Mouse (Mus musculus) CH12.LX (cell line): Measurements from ENCODE around the gene Pdcd10. TPM values are rescaled to one million over a fixed set of nuclear protein-coding genes. Genes with fewer than 3 reads are reported as not detected.

Source experiments
- DNase-seq: peaks from one replicate; pipeline ENCODE4 v3.0.0-alpha.2; 2013; ENCODE audit errors: extremely low read depth
- H3K27ac ChIP-seq: 2 replicates; pipeline ENCODE4 v1.5.1; 2012; ENCODE audit warnings: low read depth, mild to moderate bottlenecking, control low read depth, moderate library complexity; ENCODE audit not compliant: insufficient read depth
- H3K27me3 ChIP-seq: replicated peaks from 2 replicates; pipeline ENCODE3; 2012; ENCODE audit warnings: inconsistent platforms
- H3K36me3 ChIP-seq, 2 experiments: replicated peaks in 1 of 2; 2 replicates each; pipeline versions ENCODE3 to v1.6.1; 2012; ENCODE audit warnings: inconsistent platforms in 1 of 2, low read length in 1 of 2, mild to moderate bottlenecking in 1 of 2, mixed read lengths in 1 of 2, moderate library complexity in 1 of 2; ENCODE audit not compliant: control insufficient read depth in 1 of 2, insufficient read depth in 1 of 2
- H3K4me1 ChIP-seq, 2 experiments: 2 replicates each; pipeline ENCODE4 v1.6.1; 2012; ENCODE audit warnings: inconsistent platforms in 1 of 2, moderate library complexity in 1 of 2; ENCODE audit not compliant: insufficient read depth in 2 of 2, control insufficient read depth in 1 of 2
- H3K4me2 ChIP-seq: 2 replicates; pipeline ENCODE4 v1.6.1; 2012; ENCODE audit warnings: low read depth, mild to moderate bottlenecking, control low read depth; ENCODE audit not compliant: poor library complexity, insufficient read depth, severe bottlenecking
- H3K4me3 ChIP-seq, 3 experiments: fragments of 150-350 bp in 1 of 3; sonication (generic) in 1 of 3; replicated peaks in 1 of 3; 2 replicates each; pipeline versions ENCODE3 to v1.5.1; 2011 to 2012; ENCODE audit warnings: low read depth in 2 of 3, low read length in 2 of 3, mild to moderate bottlenecking in 2 of 3, moderate library complexity in 2 of 3, control low read depth in 1 of 3, improper control_type of control experiment in 1 of 3, inconsistent platforms in 1 of 3, mixed read lengths in 1 of 3; ENCODE audit not compliant: poor library complexity in 1 of 3
- H3K79me2 ChIP-seq: replicated peaks from 2 replicates; pipeline ENCODE4 v1.6.1; 2012; ENCODE audit warnings: mild to moderate bottlenecking, moderate library complexity; ENCODE audit not compliant: control insufficient read depth, poor library complexity, insufficient read depth, severe bottlenecking; ENCODE audit errors: extremely low read depth
- H3K9ac ChIP-seq: 2 replicates; pipeline ENCODE4 v1.6.1; 2012; ENCODE audit warnings: low read depth, mild to moderate bottlenecking, control low read depth, moderate library complexity; ENCODE audit not compliant: insufficient read depth
- H3K9me3 ChIP-seq: replicated peaks from 2 replicates; pipeline ENCODE3; 2012; ENCODE audit warnings: low read length, inconsistent platforms, mixed read lengths
- CHD2 ChIP-seq: IDR thresholded peaks from 2 replicates; pipeline ENCODE4 v1.6.1; 2011; ENCODE audit warnings: low read length, improper control_type of control experiment
- ELF1 ChIP-seq: IDR thresholded peaks from 2 replicates; pipeline ENCODE4 v1.6.1; 2014; ENCODE audit warnings: low read depth, mild to moderate bottlenecking, inconsistent platforms, low read length, improper control_type of control experiment
- EP300 ChIP-seq: IDR thresholded peaks from 2 replicates; pipeline ENCODE4 v1.6.1; 2011; ENCODE audit warnings: low read length, improper control_type of control experiment
- ETS1 ChIP-seq: conservative IDR thresholded peaks from 2 replicates; pipeline ENCODE4 v1.6.1; 2012; ENCODE audit warnings: low read depth, mild to moderate bottlenecking, inconsistent platforms, low read length, improper control_type of control experiment, moderate library complexity
- HCFC1 ChIP-seq: IDR thresholded peaks from 2 replicates; pipeline ENCODE4 v1.6.1; 2012; ENCODE audit warnings: low read depth, mild to moderate bottlenecking, inconsistent platforms, low read length, improper control_type of control experiment
- IRF4 ChIP-seq: IDR thresholded peaks from 2 replicates; pipeline ENCODE4 v1.6.1; 2014; ENCODE audit warnings: low read depth, mild to moderate bottlenecking, inconsistent platforms, low read length, improper control_type of control experiment
- KAT2A ChIP-seq: IDR thresholded peaks from 2 replicates; pipeline ENCODE4 v1.6.1; 2012; ENCODE audit warnings: low read length, improper control_type of control experiment, inconsistent platforms; ENCODE audit not compliant: insufficient replicate concordance
- MAFK ChIP-seq: IDR thresholded peaks from 2 replicates; pipeline ENCODE4 v1.6.1; 2011; ENCODE audit warnings: low read length, improper control_type of control experiment; ENCODE audit not compliant: insufficient replicate concordance
- MEF2A ChIP-seq: IDR thresholded peaks from 2 replicates; pipeline ENCODE4 v1.6.1; 2014; ENCODE audit warnings: low read depth, mild to moderate bottlenecking, inconsistent platforms, low read length, improper control_type of control experiment, borderline replicate concordance
- MXI1 ChIP-seq: IDR thresholded peaks from 2 replicates; pipeline ENCODE4 v1.6.1; 2011; ENCODE audit warnings: mild to moderate bottlenecking, low read depth, low read length, improper control_type of control experiment
- MYC ChIP-seq: IDR thresholded peaks from 2 replicates; pipeline ENCODE4 v1.6.1; 2011; ENCODE audit warnings: low read depth, mild to moderate bottlenecking, improper control_type of control experiment, low read length
- NELFE ChIP-seq: IDR thresholded peaks from 2 replicates; pipeline ENCODE4 v1.6.1; 2011; ENCODE audit warnings: low read depth, low read length, improper control_type of control experiment
- PAX5 ChIP-seq: IDR thresholded peaks from 2 replicates; pipeline ENCODE4 v1.6.1; 2012; ENCODE audit warnings: low read length, inconsistent platforms, mixed read lengths
- POLR2A ChIP-seq: IDR thresholded peaks from 2 replicates; pipeline ENCODE4 v1.6.1; 2011; ENCODE audit warnings: low read depth, mild to moderate bottlenecking, improper control_type of control experiment, low read length
- RCOR1 ChIP-seq: conservative IDR thresholded peaks from 2 replicates; pipeline ENCODE4 v1.6.1; 2012; ENCODE audit warnings: low read depth, mild to moderate bottlenecking, inconsistent platforms, low read length, improper control_type of control experiment
- SIN3A ChIP-seq: IDR thresholded peaks from 2 replicates; pipeline ENCODE4 v1.6.1; 2012; ENCODE audit warnings: low read length, improper control_type of control experiment, inconsistent platforms
- SMC3 ChIP-seq: IDR thresholded peaks from 2 replicates; pipeline ENCODE4 v1.6.1; 2011; ENCODE audit warnings: low read depth, low read length, improper control_type of control experiment
- UBTF ChIP-seq: IDR thresholded peaks from 2 replicates; pipeline ENCODE4 v1.6.1; 2012; ENCODE audit warnings: low read depth, mild to moderate bottlenecking, inconsistent platforms, low read length, improper control_type of control experiment, moderate library complexity
- ZC3H11A ChIP-seq: IDR thresholded peaks from 2 replicates; pipeline ENCODE4 v1.6.1; 2012; ENCODE audit warnings: low read depth, mild to moderate bottlenecking, inconsistent platforms, low read length, improper control_type of control experiment
- ZNF384 ChIP-seq: IDR thresholded peaks from 2 replicates; pipeline ENCODE4 v1.6.1; 2012; ENCODE audit warnings: low read depth, low read length, improper control_type of control experiment, inconsistent platforms
- dilution Hi-C: fragments of 300-500 bp; cut with MboI; formaldehyde crosslinking; loops from 2 replicates; pipeline ENCODE4 v1.14.3; 2020; ENCODE audit warnings: low sequenced_read_pairs; ENCODE audit not compliant: extremely low pct_unique_long_range_greater_than_20kb, extremely low pct_ligation_motif_present
- in situ Hi-C: fragments of 300-500 bp; cut with MboI; formaldehyde crosslinking; loops from 3 replicates; pipeline ENCODE4 v1.14.3; 2019; ENCODE audit warnings: low sequenced_read_pairs, low pct_ligation_motif_present, low pct_unique_long_range_greater_than_20kb, mixed read lengths
- polyA plus RNA-seq: library from polyadenylated mRNA; unstranded; fragments of >175 nt; gene quantifications from 2 replicates; pipeline ENCODE4 v1.2.1, GENCODE M21; 2012; ENCODE audit warnings: low read depth; ENCODE audit not compliant: insufficient read length
- total RNA-seq, 2 experiments: library from RNA; depleted of rRNA; stranded (reverse); fragments of 300-350 nt in 1 of 2; fragments of >200 nt in 1 of 2; gene quantifications; 2 replicates each; pipeline ENCODE4 v1.2.3; 2012 to 2014

Gene Pdcd10
- total and polyA plus RNA-seq, 3 experiments: 37.1 to 142 (median 73.6) TPM

DNA sequence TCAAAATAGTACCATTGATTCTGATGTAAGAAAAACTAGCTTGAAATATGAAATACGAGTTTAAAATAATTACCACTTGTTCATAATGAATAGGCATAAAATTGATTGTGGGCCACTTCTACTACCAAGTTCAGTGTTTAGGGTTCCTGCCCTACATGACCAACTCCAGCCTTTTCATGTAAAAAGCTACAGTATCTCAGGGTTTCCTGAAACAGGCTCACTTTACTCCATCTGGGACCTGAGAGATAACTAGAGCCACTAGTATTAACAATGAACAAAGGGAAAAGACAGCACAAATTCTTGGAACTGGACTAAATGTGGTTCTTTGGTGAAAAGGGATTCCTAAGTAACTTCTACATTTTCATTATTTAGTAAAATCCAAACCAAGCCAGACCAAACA is 12.4 kb downstream of the Pdcd10 start:
- TF ChIP-seq SMC3: no peak
- no peak overlapping the region for H3K4me3 ChIP-seq
- peaks cover 22% of the 10 kb centered on the region for H3K79me2 ChIP-seq
- H3K9ac ChIP-seq: no peak overlapping the region
- no peaks in the 10 kb centered on the region for H3K9me3 ChIP-seq
- peaks cover 0 to 15% of the 10 kb centered on the region in 2 experiments; a peak in 2 of 4 replicates for H3K4me1 ChIP-seq
- dilution Hi-C loops (no loop called here), in situ Hi-C loops (no loop called here)
- no peaks in the 10 kb centered on the region for H3K27me3 ChIP-seq
- H3K27ac ChIP-seq: no peak overlapping the region
- no peak for DNase-seq
- peaks cover 2 to 10% of the 10 kb centered on the region in 2 experiments for H3K36me3 ChIP-seq
- no peak overlapping the region for H3K4me2 ChIP-seq

DNA sequence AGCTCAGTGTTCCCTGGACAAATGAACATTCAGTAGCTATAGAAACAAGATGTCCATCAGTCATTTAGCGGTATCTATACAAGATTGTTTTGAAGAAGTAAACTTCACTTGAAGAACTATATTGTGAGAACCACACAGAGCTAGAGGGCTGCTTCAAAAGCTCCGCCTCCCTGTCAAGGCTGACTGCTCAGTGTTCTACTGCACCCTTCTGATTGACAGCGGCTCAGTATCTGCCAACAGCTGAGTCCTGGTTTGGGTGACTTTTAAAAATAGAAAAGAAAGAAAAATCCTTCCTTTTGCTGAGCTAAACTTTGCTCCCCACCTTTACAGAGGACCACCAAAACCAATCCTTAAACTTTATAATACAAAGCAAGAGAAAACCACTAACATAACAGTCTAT is 13.8 kb downstream of the Pdcd10 start:
- DNase-seq: peak; percentile 43
- dilution Hi-C loops (no loop called here), in situ Hi-C loops (no loop called here)
- TF ChIP-seq HCFC1 (no peak), POLR2A (no peak), CHD2 (no peak), ETS1 (no peak), ZNF384 (no peak), ZC3H11A (no peak), PAX5 (no peak), MXI1 (no peak), ELF1 (no peak), SMC3 (no peak), MYC (no peak), MEF2A (no peak), RCOR1 (no peak), EP300 (no peak), SIN3A (no peak)
- no peak overlapping the region for H3K27ac ChIP-seq
- H3K36me3 ChIP-seq: peaks cover 4 to 19% of the 10 kb centered on the region in 2 experiments
- H3K9me3 ChIP-seq: no peaks in the 10 kb centered on the region
- peaks cover 0 to 15% of the 10 kb centered on the region in 2 experiments; a peak in 2 of 4 replicates for H3K4me1 ChIP-seq
- no peak overlapping the region for H3K4me3 ChIP-seq
- peaks cover 15% of the 10 kb centered on the region for H3K79me2 ChIP-seq
- H3K9ac ChIP-seq: no peak overlapping the region
- no peaks in the 10 kb centered on the region for H3K27me3 ChIP-seq
- no peak overlapping the region for H3K4me2 ChIP-seq

DNA sequence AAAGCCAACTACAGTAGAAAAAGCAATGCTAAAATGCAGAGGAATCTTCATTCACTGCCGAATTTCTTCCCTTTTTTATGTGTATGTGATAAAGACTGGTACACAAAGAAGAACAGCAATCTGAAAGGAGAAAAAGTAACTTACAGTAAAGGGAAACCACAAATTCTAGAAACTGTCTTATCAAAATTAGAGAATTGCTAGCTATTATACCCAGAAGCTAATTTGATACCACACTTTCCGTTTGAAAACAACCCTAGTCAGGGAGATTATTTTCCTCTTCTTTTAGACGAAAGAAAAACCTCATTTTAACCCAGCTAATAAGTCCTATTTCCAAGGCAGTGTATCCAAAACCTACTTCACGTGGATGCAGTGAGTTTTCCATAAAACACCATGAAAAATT is 15.4 kb downstream of the Pdcd10 start:
- Histone ChIP-seq H3K4me2 (no peak overlapping the region), H3K27me3 (no peaks in the 10 kb centered on the region), H3K4me3 (no peak overlapping the region), H3K4me1 (peaks cover 0 to 15% of the 10 kb centered on the region in 2 experiments; a peak in 2 of 4 replicates), H3K27ac (no peak overlapping the region), H3K79me2 (peaks cover 10% of the 10 kb centered on the region), H3K9me3 (no peaks in the 10 kb centered on the region), H3K9ac (no peak overlapping the region), H3K36me3 (peaks cover 4 to 24% of the 10 kb centered on the region in 2 experiments)
- TF ChIP-seq SIN3A (no peak), IRF4 (no peak), NELFE (no peak), MAFK (no peak), KAT2A (no peak), UBTF (no peak)
- dilution Hi-C loops (no loop called here), in situ Hi-C loops (no loop called here)
- DNase-seq: no peak
